Mouse (Mus musculus): ENCODE results near the gene Psmg1. TPM values are rescaled to one million over a fixed set of nuclear protein-coding genes. Genes with fewer than 3 reads are reported as not detected.
"Not testable (repeated sequence)": the region's sequence is repeated elsewhere in the genome, so short reads cannot be mapped to it uniquely, and the experiment has no call there.

The Psmg1 gene
- polyA plus RNA-seq, 1 experiment from 2014 or later, result 50.1 TPM

DNA sequence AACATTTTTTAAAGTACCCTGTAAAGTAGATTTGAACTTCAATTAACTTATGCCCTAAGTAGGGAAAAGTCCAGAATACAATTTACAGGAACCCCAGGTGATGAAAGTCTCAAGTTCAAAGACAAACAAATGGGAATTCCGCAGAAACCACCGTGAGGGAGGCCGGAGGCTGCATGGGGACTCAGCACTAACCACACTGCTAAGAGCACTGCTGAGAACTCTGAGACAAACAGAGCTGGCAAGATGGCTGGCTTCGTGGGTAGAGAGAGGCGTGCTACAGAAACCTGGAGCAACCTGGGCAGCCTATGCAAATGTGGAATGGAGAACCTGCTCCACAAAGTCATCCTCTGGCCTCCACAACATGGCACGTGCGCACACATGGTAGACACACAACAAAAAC, 5.4 kb upstream of the Psmg1 start:
- Histone ChIP-seq H3K27ac (replicated peaks) (no peak overlapping the region), H3K36me3 (ENCODE audit: control insufficient read depth, insufficient read depth, low read length) (peaks cover 7% of the 10 kb centered on the region; the same call in 1 of the 2 replicates), H3K4me1 (replicated peaks; ENCODE audit: control insufficient read depth, insufficient read depth) (no peaks in the 10 kb centered on the region), H3K4me2 (replicated peaks; ENCODE audit: low read depth) (no peak overlapping the region), H3K4me3 (ENCODE audit: low read depth, low read length) (no peak overlapping the region), H3K9ac (ENCODE audit: low read length) (no peak overlapping the region), H3K9me3 (ENCODE audit: control insufficient read depth, low read length) (no peaks in the 10 kb centered on the region), H3K27me3 (ENCODE audit: control insufficient read depth, insufficient read depth, low read length) (no peaks in the 10 kb centered on the region)
- no peak for ATAC-seq (ENCODE audit: low FRiP score, low TSS enrichment)
- no peak for DNase-seq (ENCODE audit: low spot score)
- no peak for TF ChIP-seq EP300 (optimal IDR thresholded peaks at IDR 0.05)
- WGBS, result 76% methylated on average over 7 of the region's 7 CpGs

DNA sequence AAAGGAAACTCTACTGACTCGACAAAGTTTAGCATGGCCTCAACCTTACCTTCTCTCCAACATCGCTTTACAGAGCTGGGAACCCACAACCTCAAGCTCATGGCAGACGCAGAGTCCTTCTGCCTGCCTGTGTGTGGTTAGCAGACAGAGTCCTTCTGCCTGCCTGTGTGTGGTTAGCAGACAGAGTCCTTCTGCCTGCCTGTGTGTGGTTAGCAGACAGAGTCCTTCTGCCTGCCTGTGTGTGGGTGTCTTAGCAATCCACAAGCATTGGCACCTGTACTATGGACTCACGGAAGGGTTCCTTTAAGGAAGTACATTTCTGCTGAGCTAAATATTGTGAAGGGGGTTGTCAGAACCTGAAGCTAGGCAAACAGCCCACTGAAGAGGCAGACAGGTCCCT, 3.8 kb upstream of the Psmg1 start:
- WGBS, result 85% methylated on average over 4 of the region's 4 CpGs
- not testable (repeated sequence) for H3K9me3 ChIP-seq (ENCODE audit: control insufficient read depth, low read length); H3K4me2 ChIP-seq (replicated peaks; ENCODE audit: low read depth); H3K27me3 ChIP-seq (ENCODE audit: control insufficient read depth, insufficient read depth, low read length); ATAC-seq (ENCODE audit: low FRiP score, low TSS enrichment); H3K4me1 ChIP-seq (replicated peaks; ENCODE audit: control insufficient read depth, insufficient read depth); DNase-seq (ENCODE audit: low spot score); H3K9ac ChIP-seq (ENCODE audit: low read length); H3K36me3 ChIP-seq (ENCODE audit: control insufficient read depth, insufficient read depth, low read length); H3K4me3 ChIP-seq (ENCODE audit: low read depth, low read length)
- 0 out of 2 replicates have a peak overlapping the region, but pooled peaks have one; percentile 18 for H3K27ac ChIP-seq (replicated peaks)

DNA sequence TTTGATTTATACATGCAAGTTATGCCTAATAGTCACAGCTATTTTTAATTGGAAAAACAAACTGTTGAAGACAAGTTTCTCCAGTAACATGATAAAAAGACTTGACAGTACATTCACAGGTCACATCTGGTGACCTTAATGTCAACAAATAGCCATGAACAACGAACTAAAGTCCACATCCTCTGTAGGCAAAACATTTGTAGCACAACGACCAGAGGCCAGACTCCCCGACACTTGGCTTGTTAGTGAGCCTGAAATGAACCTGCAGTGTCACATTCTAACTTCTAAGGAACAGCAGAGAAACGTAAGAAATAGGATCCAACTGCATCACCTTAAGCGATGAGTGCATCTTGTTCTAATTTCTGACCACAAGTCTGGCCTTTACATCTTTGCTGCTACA, 1.8 kb upstream of the Psmg1 start:
- H3K4me1 ChIP-seq (replicated peaks; ENCODE audit: control insufficient read depth, insufficient read depth), result no peaks in the 10 kb centered on the region
- no peak for DNase-seq (ENCODE audit: low spot score)
- H3K4me2 ChIP-seq (replicated peaks; ENCODE audit: low read depth), result no peak overlapping the region
- no peak for ATAC-seq (ENCODE audit: low FRiP score, low TSS enrichment)
- TF ChIP-seq EP300 (optimal IDR thresholded peaks at IDR 0.05) (no peak), CTCF (IDR thresholded peaks at IDR 0.05; ENCODE audit: low read depth) (no peak)
- H3K4me3 ChIP-seq (ENCODE audit: low read depth, low read length), result no peak overlapping the region
- WGBS, result 52% methylated on average over 5 of the region's 5 CpGs
- H3K9me3 ChIP-seq (ENCODE audit: control insufficient read depth, low read length), result no peaks in the 10 kb centered on the region
- no peaks in the 10 kb centered on the region for H3K36me3 ChIP-seq (ENCODE audit: control insufficient read depth, insufficient read depth, low read length)
- no peak overlapping the region for H3K27ac ChIP-seq (replicated peaks)
- no peaks in the 10 kb centered on the region for H3K27me3 ChIP-seq (ENCODE audit: control insufficient read depth, insufficient read depth, low read length)
- H3K9ac ChIP-seq (ENCODE audit: low read length), result no peak overlapping the region

DNA sequence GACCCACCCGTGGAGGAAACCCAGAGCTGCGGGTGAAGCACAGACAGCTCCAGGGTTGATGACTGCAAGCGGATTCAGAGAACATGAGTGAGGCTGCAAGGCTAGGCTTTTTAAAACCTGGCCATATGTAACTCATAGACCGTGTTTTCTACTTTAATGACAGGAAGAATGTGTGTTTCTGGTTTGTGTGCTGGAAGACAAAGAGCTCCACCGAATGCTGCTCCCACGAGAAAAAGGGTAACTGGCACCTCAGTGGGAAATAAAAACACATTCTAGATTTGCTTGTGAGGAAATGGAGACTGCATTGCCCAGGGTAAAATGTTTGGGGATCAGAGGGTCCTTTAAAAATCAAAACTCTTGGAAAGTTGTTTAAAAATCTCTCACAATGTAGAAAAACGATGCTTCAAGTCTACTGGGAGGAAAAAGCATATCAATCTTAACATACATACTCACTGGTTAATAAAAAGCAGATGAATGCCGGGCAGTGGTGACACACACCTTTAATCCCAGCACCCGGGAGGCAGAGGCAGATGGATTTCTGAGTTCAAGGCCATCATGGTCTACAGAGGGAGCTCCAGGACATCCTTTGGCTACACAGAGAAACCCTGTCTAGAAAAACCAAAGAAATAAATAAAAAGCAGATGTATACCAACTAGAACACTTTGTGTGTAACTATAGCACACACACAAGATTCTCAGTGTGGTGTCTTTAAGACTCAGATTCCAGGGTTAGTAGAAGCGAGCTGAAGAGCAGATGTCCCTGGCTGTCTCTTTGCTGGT, 551 bp upstream of the Psmg1 start:
- H3K27me3 ChIP-seq (ENCODE audit: control insufficient read depth, insufficient read depth, low read length), result no peaks in the 10 kb centered on the region
- H3K27ac ChIP-seq (replicated peaks), result peak overlapping the region; percentile 72
- peak overlapping the region; percentile 73 for H3K4me3 ChIP-seq (ENCODE audit: low read depth, low read length)
- H3K9ac ChIP-seq (ENCODE audit: low read length), result peak overlapping the region; percentile 83
- H3K4me1 ChIP-seq (replicated peaks; ENCODE audit: control insufficient read depth, insufficient read depth), result no peaks in the 10 kb centered on the region
- TF ChIP-seq EP300 (optimal IDR thresholded peaks at IDR 0.05) (no peak), CTCF (IDR thresholded peaks at IDR 0.05; ENCODE audit: low read depth) (peak; percentile 42)
- H3K36me3 ChIP-seq (ENCODE audit: control insufficient read depth, insufficient read depth, low read length), result no peaks in the 10 kb centered on the region
- WGBS, result 7% methylated on average over 10 of the region's 10 CpGs
- ATAC-seq (ENCODE audit: low FRiP score, low TSS enrichment), result no peak
- DNase-seq (ENCODE audit: low spot score), result no peak
- peak overlapping the region; percentile 80 for H3K4me2 ChIP-seq (replicated peaks; ENCODE audit: low read depth)
- H3K9me3 ChIP-seq (ENCODE audit: control insufficient read depth, low read length), result no peaks in the 10 kb centered on the region

DNA sequence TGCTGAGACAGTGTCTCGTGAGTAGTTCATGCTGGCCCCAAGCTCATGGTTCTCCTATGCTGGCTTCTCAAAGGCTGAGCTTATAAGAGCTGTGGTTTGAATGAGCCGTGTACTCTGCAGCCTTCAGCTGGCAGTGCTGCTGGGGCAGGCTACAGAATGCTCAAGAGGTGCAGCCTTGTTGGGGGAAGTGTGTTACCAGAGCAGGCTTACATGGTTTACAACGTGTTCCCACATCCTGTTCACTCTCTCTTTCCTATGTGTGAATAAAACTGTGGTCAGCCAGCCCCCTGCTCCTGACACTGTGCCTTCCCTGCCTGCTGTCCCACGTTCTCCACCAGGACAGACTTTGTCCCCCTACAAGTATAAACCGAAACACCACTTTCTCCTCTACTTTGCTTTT, 5.8 kb downstream of the Psmg1 start:
- Histone ChIP-seq H3K27ac (replicated peaks) (no peak overlapping the region), H3K4me2 (replicated peaks; ENCODE audit: low read depth) (no peak overlapping the region), H3K4me3 (ENCODE audit: low read depth, low read length) (no peak overlapping the region), H3K9ac (ENCODE audit: low read length) (no peak overlapping the region), H3K4me1 (replicated peaks; ENCODE audit: control insufficient read depth, insufficient read depth) (no peaks in the 10 kb centered on the region), H3K9me3 (ENCODE audit: control insufficient read depth, low read length) (no peaks in the 10 kb centered on the region), H3K27me3 (ENCODE audit: control insufficient read depth, insufficient read depth, low read length) (no peaks in the 10 kb centered on the region), H3K36me3 (ENCODE audit: control insufficient read depth, insufficient read depth, low read length) (peaks cover 13% of the 10 kb centered on the region; the same call in 1 of the 2 replicates)
- no peak for ATAC-seq (ENCODE audit: low FRiP score, low TSS enrichment)
- TF ChIP-seq EP300 (optimal IDR thresholded peaks at IDR 0.05), result no peak
- 72% methylated on average over 5 of the region's 5 CpGs for WGBS
- no peak for DNase-seq (ENCODE audit: low spot score)

DNA sequence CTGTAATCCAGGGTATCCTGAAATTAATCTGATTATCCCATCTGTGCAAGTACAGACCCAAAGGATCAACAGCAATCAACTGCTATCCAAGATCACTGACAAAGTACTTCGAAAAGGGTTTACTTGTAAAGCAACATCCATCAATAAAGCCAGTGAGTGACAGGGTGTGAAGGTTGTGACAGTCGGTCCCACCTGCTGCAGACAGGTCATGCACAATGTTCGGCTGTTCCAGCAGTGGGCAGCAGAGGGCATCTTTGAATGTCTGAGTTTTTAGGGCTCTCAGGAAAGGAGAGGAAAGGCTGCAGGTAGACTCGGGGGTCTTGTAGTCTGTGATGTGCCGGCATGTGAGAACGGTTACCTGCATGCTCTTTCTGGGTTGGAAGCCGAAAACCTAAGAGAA, 7.2 kb downstream of the Psmg1 start:
- 73% methylated on average over 7 of the region's 7 CpGs for WGBS

More for the DNA sequence above, 7.2 kb downstream of the Psmg1 start:
- no peak overlapping the region for H3K4me3 ChIP-seq (ENCODE audit: low read depth, low read length)
- H3K4me1 ChIP-seq (replicated peaks; ENCODE audit: control insufficient read depth, insufficient read depth), result no peaks in the 10 kb centered on the region
- H3K9me3 ChIP-seq (ENCODE audit: control insufficient read depth, low read length), result no peaks in the 10 kb centered on the region
- peaks cover 13% of the 10 kb centered on the region; the same call in 1 of the 2 replicates for H3K36me3 ChIP-seq (ENCODE audit: control insufficient read depth, insufficient read depth, low read length)
- no peak overlapping the region for H3K4me2 ChIP-seq (replicated peaks; ENCODE audit: low read depth)
- DNase-seq (ENCODE audit: low spot score) (peak; percentile 51), ATAC-seq (ENCODE audit: low FRiP score, low TSS enrichment) (no peak)
- H3K9ac ChIP-seq (ENCODE audit: low read length), result no peak overlapping the region
- H3K27me3 ChIP-seq (ENCODE audit: control insufficient read depth, insufficient read depth, low read length), result no peaks in the 10 kb centered on the region
- no peak overlapping the region for H3K27ac ChIP-seq (replicated peaks)
- TF ChIP-seq EP300 (optimal IDR thresholded peaks at IDR 0.05), result no peak
- peak; percentile 70 for TF ChIP-seq CTCF (IDR thresholded peaks at IDR 0.05; ENCODE audit: low read depth)

Data from stomach, postnatal 0 days (tissue).